Mouse (Mus musculus) E14TG2a.4 (cell line): Measurements from ENCODE around the gene Tfr2.

Source experiments
- CTCF ChIP-seq: conservative IDR thresholded peaks from 2 replicates; pipeline ENCODE4 v1.5.1; 2014; ENCODE audit warnings: low read length
- NANOG ChIP-seq: IDR thresholded peaks from 2 replicates; pipeline ENCODE4 v1.6.1; 2014; ENCODE audit warnings: borderline replicate concordance, low read length, mixed read lengths
- POU5F1 ChIP-seq: IDR thresholded peaks from 2 replicates; pipeline ENCODE4 v1.6.1; 2014; ENCODE audit warnings: low read length, borderline replicate concordance

DNA sequence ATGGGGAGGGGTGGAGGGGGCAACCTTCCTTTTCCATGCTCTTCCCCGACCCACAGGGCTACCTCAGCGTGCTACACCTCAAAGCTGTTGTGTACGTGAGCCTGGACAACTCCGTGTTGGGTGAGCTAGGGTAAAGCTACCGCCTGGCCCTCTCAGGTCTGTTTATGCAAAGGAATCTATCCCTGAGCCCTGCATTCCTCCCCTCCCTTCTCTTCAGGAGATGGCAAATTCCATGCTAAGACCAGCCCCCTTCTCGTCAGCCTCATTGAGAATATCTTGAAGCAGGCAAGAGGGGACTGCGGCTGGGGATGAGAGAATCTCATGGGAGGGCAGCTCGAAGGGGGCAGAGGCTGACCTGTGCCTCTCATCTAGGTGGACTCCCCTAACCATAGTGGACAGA is 13.1 kb downstream of the Tfr2 start:
- no peak for TF ChIP-seq CTCF
- TF ChIP-seq POU5F1: no peak
- no peak for TF ChIP-seq NANOG
